Mouse (Mus musculus): ENCODE data around the gene Serpina9.

Gene Serpina9

DNA sequence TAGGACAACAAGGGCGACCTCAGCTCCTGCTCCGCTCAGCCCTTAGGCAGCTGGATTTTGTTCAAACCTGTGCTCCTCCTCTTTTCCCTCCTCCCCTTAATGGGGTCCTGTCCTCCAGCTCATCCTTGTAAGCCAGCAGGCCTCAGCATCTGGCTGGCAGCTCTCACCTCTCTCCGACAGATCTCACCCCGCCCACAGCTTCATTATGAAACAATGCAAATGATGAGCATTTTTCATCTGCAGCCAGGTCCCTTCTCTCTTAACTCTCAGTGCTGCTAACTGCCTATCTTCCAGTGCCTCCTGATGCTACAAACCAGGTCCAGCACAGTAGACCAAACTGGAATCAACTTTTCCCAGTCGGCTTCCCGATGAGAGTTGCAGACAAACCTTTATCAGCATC, at the start of gene Serpina9:
Gene Serpina9 (minus strand): TSS at position 136 of the 400 bp plus-strand sequence.
- no peak for DNase-seq (ENCODE audit: low read depth)

DNA sequence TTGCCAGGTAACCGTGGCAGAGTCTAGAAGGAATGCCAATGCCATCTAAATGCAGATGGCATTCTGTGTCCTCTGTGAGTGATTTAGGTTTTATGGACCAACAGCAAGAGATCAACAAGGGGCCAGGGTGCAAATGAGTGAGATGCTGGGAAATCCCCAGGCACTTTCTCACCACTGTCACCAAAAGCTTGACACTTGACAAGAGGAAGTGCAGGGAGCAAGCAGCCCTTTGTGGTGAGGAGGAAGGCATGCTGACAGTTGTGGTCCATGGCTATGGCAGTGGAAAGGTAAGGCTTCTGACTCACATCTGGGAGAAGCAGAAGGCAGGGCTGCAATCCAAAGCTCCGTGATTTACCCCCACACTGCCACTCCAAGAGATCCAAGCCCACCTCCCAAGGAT, 48.3 kb upstream of the Serpina9 start:
- peak; percentile 85 for DNase-seq (ENCODE audit: low read depth)

DNA sequence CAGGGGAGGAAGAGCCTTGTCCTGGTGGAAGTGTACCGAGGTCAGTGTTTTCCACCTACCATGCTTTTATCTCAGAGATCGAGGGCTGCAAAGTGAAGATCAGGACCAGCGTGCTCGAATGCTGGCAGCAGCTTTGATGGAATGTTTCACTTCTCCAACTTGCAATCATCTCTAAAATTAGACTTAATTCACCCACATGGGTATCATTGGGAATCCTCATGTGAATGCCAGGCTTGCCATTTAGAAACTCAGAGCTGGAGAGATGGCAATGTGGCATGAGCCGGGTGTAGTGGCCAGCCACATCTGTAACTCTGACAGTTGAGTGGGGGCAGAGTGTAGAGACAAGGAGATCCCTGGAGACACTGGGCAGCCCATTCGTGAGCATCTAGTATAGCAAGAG, 46.6 kb upstream of the Serpina9 start:
- no peak for DNase-seq (ENCODE audit: low read depth)

DNA sequence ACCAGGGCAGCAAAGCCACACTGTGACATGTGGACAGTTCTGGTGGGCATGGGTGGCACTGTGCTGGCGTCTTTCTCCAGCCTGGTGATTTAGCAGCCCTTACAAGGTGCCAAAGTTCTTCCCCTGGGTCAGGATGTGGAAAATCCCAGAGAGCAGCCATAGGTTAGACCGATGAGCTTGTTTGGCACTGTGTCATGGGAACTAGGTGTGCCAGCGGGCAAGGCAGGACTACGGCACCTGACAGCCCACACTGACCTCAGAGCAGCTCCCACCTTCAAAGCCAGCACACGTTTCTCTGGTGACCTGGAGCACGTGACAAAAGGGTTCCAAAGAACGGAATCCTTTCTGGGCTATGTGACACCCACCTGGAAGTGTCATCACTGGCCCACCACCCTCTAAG, 44.0 kb upstream of the Serpina9 start:
- DNase-seq (ENCODE audit: low read depth), result no peak

DNA sequence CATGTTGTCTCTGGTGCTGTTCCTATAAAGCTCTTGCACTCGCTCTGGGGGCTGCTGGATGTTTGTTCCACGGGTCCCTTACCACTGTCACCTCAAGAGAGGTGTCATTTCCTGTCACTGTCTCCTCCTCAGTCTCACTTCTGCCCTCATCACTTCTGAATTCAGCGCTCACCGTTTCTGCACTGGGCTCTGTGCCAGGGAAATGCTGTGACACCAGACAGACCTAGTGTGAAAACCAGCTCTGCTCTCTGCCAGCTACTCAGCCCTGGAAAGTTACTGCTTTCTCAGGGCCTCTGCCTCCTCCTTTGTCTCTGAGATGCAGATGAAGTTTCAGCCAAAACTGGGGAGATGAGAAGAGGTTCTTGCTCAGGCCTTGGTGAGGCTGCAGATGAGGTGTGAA, 43.5 kb upstream of the Serpina9 start:
- peak; percentile 84 for DNase-seq (ENCODE audit: low read depth)

DNA sequence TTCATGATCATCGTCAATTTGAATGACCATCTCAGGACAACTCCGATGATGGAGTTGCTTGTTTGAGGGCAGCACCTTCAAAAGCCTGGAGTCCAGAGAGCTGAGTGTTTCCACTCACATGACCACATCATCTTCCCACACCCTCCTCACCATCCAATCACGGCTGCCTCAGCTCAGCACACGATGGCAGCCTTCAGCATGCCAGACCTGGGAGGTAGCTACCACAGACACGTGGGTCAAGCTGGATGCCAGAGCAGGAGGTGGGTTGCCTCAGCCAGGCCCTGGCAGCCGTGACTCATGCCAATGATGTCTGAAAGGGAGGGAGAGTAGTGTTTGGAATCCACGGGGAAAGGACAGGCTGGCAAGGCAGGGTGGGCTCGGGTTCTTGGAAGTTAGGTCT, 42.2 kb upstream of the Serpina9 start:
- no peak for DNase-seq (ENCODE audit: low read depth)

DNA sequence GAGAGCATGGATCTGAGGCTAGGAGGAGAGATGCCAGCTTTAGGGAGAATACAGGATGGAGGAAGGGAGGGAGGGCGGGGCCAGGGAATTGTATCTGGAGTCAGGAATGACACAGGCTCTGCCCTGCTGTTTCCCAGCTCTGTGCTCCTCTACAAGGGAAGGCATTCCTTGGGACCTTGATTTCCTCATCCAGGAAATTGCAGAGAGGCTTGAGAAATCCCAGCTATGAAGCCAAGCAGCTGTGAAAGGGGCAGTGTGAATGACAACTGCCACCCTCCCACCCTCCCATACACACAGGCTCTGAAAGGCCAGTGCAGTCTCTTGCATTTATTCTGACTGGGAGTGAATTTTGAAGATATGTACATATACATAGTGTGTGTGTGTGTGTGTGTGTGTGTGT, 40.4 kb upstream of the Serpina9 start:
- no peak for DNase-seq (ENCODE audit: low read depth)

DNA sequence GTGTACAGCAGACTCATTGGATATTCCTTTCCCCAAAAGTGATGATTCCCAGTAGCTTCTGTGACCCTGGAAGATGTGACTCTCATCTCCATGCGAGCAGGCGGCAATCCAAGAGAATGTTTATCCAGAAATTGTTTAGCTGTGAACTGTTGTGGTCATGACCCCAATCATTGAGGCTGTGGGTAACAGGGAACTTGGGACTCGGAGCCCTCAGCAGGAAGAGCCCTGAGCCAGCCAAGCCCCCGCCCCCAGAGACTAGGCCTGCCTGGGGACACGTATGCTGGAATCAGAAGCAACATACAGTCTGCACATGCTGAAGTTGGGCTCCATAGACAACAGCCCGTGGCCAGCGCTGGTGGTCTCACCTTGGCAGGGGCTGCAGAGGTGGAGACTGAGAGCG, 32.2 kb upstream of the Serpina9 start:
- no peak for DNase-seq (ENCODE audit: low read depth)

DNA sequence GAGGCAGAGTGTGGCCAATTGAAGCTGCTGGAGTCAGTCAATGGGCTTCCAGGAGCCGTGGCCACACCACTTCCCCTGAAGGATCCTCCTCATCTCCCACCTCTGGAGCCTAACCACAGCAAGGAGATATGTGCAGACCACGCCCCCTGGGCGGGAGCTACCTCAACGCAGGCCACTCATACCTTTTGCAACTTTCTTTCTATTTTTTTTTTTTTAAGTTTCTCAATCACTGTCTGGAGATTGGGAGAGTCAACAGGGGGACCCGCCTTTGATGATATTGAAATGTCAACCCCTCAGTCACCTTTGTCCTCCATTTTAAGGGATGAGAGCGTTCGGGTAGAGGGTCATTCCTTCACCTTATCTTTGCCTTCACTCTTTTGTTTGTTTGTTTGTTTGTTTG, 30.8 kb upstream of the Serpina9 start, which contains the start of gene Serpina12:
Gene Serpina12 (minus strand): TSS at position 101 of the 400 bp plus-strand sequence.
- no peak for DNase-seq (ENCODE audit: low read depth)

DNA sequence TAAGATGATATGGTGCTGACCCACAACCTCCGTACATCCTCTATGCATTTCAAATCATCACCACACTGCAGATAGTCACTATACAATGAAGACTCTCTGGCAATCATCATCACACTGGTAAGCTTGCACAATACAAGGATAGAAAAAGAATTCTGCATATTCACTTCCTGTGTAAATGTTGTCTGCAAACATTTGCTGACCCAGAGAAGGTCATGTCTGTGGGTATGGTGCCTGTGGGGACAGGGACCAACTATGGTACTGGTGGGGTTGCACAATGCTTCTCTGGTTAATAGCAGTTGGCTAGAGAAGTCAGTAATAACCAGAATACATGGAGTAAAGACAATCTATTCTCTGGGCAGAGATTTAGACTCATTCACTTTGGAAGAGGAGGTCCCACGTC, 29.2 kb upstream of the Serpina9 start:
- DNase-seq (ENCODE audit: low read depth), result no peak

DNA sequence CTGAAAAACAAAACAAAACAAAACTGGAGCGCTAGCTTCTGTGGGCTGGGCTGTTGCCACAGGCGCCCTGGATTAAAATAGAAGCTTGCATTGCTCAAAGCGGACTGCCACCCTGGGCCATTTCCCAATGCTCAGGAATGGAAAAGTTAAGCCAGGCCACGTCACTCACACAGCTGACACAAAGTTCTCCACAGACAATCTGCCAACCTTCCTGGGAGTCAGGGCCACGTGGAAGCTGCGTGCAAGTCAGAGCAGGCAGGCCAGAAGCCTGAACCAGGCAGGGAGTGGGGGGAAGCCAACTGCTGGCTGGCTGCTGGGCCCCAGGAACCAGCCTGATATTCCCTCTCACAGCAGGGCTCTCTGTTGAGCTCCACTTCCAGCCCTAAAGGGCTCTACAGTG, 27.8 kb upstream of the Serpina9 start:
- DNase-seq (ENCODE audit: low read depth), result no peak

DNA sequence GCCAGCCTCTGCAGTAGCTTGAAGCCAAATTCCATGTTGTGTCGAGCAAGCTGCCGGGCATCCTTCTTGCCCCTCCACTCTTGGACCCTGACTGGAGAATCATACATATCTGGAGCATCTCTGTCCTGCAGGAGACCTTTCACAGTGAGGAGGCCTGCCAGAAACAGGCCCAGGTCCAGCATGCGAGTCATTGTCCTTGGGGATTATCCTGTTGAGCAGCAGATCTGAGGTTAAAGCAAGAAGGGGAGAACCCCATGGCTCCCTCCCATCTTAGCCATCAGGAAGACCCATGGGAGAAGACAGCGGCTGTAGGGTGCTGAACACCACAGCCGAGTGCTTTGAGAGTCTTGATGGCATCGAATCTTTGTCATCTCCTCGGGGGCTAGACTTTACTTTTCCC, 24.6 kb upstream of the Serpina9 start:
- DNase-seq (ENCODE audit: low read depth), result no peak

DNA sequence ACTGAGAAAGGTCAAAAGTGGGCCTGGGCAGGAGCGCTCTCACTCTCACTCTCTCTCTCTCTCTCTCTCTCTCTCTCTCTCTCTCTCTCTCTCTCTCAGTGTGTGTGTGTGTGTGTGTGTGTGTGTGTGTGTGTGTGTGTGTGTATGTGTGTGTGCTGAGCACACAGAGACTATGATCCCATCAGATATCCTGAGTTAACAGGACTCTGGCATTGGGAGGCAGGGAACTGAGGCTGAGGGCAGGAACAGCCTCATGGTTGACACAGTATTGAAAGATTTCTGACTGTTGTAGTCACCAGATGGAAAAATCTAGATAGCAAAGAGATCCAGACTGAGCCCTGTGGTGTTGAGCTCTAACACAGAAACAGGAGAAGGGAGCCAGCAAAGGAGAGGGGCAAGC, 20.2 kb upstream of the Serpina9 start:
- DNase-seq (ENCODE audit: low read depth), result no peak

DNA sequence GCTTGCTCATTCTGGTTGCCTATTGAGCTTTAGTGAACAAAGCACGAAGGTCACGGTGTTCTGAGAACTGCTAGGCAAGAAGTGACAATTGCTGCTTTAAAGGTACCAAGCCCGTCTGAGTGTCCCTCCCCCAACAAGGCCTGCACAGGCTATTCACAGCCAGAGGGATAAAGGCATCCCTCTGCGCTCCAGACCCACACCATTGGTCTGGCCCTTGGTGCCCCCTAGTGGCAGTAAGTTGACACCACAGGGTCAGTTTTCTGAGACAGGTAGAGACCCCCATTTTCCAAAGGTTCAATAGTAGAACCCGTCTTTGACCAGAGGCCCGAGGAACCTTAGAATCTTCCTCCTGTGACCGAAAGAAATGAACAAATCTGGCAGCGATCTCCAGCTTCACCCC, 16.4 kb upstream of the Serpina9 start:
- peak; percentile 26 for DNase-seq (ENCODE audit: low read depth)

DNA sequence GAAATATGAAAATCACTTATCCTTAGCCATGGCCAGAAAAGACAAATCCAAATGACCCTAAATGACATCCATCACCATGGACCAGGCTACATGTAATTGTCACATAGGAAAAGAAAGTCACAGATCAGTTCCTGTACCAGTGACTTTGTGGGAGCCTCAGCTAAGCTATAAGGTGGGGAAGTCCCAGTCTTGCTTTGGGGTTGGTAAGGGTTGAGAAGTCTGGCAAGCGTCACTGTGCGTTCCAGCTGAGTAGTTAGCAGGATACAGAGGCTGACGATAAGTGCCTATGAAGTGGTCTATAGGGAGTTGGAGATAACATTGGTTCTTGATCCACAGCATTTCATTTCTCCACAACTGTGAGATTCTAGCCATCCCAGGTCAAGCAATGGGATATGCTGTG, 1.7 kb upstream of the Serpina9 start:
- DNase-seq (ENCODE audit: low read depth), result no peak

DNA sequence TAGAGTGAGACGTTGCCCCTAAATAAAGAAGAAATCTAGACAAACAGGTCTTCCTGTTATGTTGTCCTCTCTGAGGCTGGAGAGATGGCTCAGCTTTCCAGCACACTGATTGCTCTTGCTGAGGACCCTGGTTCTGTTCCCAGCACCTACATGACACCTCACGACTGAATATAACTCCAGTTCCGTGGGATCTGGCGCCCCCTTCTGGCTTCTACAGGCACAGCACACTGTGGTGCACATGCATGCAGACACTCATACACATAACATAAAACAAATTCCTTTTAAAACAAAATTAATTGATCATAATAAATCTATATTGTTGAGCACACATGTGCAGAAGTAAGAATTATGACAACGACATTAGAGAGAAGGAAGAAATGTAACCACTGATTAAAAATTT, 8.9 kb downstream of the Serpina9 start:
- DNase-seq (ENCODE audit: low read depth), result no peak

DNA sequence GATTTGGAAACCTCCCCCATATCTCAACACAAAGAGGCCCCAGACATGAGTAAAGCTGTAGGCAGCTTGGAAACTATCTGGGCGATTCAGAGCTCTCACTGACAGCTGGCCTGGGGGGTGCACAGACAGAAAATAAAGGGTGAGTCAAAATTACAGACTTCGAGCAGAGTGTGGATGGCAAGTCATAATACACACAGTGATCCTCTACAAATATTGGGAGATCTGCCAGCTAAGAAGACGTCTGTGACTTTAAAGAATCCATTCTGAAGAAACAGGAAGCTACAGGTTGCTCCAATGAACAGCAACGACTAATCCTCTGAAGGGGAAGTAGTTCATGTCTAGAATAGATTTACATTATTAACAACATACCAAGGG, 10.3 kb downstream of the Serpina9 start:
- DNase-seq (ENCODE audit: low read depth), result no peak

DNA sequence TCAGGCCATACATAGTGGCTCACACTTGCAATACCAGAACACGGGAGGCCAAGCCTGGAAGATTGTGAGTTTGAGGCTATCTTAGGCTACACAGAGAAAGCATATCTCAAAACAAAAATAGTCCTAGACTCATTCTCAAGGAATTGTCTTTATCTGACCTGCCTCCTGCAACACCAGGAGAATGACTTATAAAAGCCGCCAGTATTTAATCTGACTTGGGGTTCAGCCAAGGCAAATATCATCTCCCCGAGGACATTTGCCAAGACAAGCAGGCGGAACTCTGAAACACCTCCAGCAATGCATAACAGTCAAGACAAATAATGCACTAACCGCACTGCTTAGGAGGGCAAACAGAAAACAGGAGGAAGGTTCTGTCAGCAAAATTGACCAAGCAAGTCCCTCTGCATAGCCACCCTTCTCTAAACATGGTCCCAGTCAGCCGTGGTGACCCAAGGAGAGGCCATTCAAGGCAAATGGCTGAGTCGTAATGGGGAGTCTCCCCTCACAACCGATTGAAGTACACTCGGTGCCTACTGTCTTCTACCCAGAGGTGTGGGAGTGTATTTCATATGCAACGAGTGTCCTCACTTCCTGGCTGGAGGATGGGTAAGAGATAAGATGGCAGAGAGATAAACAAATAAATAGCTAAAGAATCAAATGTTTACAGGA, 10.9 kb downstream of the Serpina9 start:
- DNase-seq (ENCODE audit: low read depth), result no peak

DNA sequence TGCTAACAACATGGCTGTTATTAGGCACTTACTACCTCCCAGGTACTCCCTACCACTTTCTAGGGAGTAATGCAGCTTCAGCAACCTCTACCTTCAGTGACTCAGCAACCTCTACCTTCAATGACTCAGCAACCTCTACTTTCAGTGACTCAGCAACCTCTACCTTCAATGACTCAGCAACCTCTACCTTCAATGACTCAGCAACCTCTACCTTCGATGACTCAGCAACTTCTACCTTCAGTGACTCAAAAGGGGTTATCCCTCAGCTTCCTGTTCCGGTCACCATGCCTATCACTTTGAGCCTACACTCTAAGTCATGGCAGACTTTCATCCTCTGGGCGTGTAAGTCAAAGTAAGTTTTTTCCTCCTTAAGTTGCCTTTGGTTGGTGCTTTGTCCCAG, 13.0 kb downstream of the Serpina9 start:
- peak; percentile 54 for DNase-seq (ENCODE audit: low read depth)

DNA sequence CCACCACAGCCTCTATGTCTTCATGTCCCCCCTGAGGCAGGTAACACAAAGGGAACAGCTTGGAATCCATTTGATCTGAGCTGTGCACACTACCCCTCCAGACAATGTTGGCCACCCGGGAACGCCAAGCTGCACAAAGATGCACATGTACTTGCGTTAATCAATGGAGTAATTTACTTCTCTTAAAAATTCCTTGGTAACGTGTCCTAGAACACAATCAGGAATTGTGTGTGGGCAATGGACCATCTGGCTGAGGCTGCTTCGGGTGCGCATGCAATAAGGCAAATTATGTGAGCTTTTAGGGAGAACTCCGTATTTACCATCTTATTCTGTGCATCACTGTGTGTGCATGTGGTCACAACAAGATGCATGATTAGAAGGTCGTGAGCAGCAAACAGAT, 13.9 kb downstream of the Serpina9 start:
- DNase-seq (ENCODE audit: low read depth), result no peak

DNA sequence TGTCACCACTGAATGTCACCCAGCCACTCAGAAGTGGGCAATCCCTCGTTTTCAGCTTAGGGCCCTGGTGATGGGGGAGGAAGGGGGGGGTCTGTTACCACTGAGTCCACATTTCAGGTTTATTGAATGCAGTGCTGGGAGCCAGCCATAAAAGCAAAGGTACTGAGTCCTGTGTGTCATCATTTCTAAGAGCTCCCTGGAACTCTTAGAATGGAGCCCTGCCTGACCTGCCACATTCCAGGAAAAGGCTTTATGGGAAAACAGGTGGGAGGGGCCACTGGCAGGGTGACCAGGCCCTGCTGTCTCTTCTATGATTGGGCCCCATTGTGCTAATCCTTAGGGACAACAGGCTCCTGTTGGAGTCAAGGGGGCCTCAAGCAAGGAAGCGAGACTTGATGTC, 17.0 kb downstream of the Serpina9 start:
- no peak for DNase-seq (ENCODE audit: low read depth)

DNA sequence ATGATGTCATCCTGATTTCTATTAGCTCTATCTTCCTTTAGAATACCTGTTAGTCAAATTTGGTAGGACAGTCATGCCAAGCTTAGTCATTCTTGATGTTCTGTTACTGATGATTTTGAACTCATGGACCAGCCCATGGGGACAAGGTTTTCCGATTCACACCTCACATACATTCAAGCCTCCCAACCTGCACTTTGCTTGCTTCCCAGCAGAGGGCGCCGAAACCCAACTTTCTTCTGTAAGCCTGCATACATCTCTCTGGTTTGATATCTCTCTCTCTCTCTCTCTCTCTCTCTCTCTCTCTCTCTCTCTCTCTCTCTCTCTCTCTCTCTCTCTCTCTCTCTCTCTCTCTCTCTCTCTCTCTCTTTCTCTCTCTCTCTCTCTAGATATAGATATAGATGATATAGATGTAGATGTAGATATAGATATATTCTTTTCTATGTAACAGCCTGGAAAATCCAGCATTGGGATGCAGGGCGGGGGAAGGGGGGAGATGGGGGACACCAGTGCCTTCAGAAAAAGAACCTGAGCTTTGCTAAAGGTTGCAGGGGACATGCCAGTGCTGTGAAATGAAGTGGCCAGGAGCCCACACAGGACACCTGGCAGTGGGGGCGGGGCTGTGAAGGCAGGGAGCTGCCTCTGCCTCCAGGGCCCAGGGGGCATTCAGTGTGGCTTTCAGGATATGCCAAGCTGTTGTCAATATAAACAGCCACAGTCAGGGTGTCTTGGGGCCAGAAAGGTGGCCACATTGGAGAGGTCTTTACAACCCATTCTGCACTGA, 18.1 kb downstream of the Serpina9 start:
- peak; percentile 79 for DNase-seq (ENCODE audit: low read depth)

DNA sequence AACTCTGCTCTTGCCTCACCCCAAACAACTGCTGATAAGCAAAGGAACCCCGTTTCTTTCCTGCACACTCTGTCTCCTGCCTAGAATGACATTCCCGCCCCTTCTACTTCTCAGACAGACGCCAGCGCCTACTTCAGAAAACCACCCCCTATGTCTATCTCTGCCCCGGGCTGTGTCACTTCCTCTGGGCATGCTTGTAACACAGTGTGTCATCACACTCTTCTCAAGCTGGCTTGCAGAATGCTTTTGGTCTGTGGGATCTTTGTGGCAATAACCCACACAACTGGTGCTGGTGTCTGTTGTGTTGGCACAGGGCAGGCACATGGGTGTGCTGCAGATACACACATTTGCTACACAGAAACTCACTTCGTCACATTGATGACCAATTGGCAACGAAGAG, 20.6 kb downstream of the Serpina9 start:
- no peak for DNase-seq (ENCODE audit: low read depth)

DNA sequence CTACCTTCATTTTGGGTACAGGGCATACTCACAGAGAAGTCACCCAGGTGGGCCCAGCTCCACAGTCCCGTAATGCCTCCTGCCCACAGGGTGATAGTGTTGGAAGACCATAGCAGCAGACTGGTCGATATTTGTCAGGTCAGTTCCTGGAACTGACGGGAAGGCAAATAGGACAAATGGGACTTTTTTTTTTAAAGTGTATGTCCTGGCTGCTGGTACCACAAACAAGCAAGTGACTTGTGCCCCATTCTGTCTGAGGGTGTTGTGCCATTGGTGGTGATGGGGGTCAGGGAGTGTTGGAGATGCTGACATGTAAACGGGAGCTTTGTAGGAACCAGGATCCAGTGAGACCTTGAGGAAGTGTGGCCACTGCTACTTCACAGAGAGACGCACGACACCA, 23.7 kb downstream of the Serpina9 start, which contains the start of gene Serpina11:
Gene Serpina11 (minus strand): TSS at position 101 of the 400 bp plus-strand sequence.
- no peak for DNase-seq (ENCODE audit: low read depth)

All from induced T-regulatory cell, adult 2 months (primary cell).